Mouse (Mus musculus) midbrain, embryonic 10.5 days (tissue): ENCODE measurements around the gene Barhl1. TPM values are rescaled to one million over a fixed set of nuclear protein-coding genes. Genes with fewer than 3 reads are reported as not detected.

ENCODE experiments used
- DNase-seq: peaks from one replicate; pipeline ENCODE4 v3.0.0-alpha.2; 2017; ENCODE audit warnings: low spot score
- H3K27ac ChIP-seq: fragments of 300-500 bp; sonication (generic); replicated peaks from 2 replicates; pipeline ENCODE4 v1.5.1; 2016; ENCODE audit warnings: mild to moderate bottlenecking
- H3K27me3 ChIP-seq: fragments of 300-500 bp; sonication (generic); 2 replicates; pipeline ENCODE4 v1.6.1; 2016; ENCODE audit warnings: low read depth, mild to moderate bottlenecking; ENCODE audit not compliant: poor library complexity, severe bottlenecking
- H3K36me3 ChIP-seq: fragments of 300-500 bp; sonication (generic); 2 replicates; pipeline ENCODE4 v1.6.1; 2016; ENCODE audit warnings: mild to moderate bottlenecking, moderate library complexity
- H3K4me1 ChIP-seq: fragments of 300-500 bp; sonication (generic); 2 replicates; pipeline ENCODE4 v1.6.1; 2016
- H3K4me3 ChIP-seq: fragments of 300-500 bp; sonication (generic); 2 replicates; pipeline ENCODE4 v1.5.1; 2016; ENCODE audit warnings: mild to moderate bottlenecking, moderate library complexity
- H3K9me3 ChIP-seq: fragments of 300-500 bp; sonication (generic); replicated peaks from 2 replicates; pipeline ENCODE4 v1.6.1; 2016; ENCODE audit warnings: mild to moderate bottlenecking
- WGBS: fragments of 180-500 bp; shearing (Covaris S2); methylation state at CpG from one replicate; pipeline ENCODE4 v1.1.7; 2016; 5-methylcytosine and 5-hydroxymethylcytosine counted together
- polyA plus RNA-seq: library from polyadenylated mRNA; unstranded; fragments of >200 nt; fragmentation: Nextera tagmentation; extraction: Ambion mirVana; gene quantifications from 2 replicates; pipeline ENCODE4 v1.2.1, GENCODE M21; 2016

The Barhl1 gene
- polyA plus RNA-seq, 1 experiment from 2014 or later = 10.9 TPM

DNA sequence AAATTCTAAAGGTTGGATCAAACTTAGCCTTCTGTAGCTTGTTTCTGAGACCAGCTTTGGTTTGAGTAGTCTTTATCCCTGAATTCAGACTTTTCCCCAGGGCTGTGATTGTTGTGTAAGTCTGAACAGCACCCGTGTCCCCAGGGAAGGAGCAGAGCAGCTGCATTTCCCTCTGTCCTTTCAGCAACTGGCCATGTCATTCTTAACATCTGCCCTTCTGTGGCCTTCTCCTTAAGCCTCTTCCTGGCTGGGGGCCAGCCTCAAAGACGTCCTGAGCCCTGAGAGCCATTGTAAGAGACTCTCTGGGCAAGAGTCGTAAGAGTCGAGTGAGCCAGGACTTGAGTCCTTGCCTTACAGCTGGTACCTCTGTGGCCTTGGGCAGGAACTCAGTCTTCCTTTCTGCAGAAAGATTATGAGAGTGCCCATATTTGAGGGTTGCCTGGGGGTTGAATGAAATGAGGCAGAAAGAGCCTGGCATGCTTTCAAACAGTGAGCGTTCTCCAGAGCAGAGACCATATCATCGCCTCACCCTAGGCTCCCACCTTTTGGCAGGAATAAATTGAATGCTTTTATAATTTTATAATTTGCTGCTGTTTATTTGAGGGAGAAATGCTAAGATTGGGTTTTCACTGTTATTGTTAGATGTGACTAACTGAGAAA lies 33.5 kb downstream of the Barhl1 start:
- H3K9me3 ChIP-seq = no peaks in the 10 kb centered on the region
- no peak for DNase-seq
- WGBS = 73% methylated on average over 6 of the region's 6 CpGs
- no peak overlapping the region for H3K4me3 ChIP-seq
- H3K4me1 ChIP-seq = peaks cover 45% of the 10 kb centered on the region
- no peak overlapping the region for H3K27ac ChIP-seq
- peaks cover 8% of the 10 kb centered on the region for H3K27me3 ChIP-seq
- peaks cover 72% of the 10 kb centered on the region for H3K36me3 ChIP-seq

GRCm38 (mm10) chr2:28882047-28882446 lies 34.4 kb downstream of the Barhl1 start:
- H3K4me3 ChIP-seq = no peak overlapping the region
- H3K4me1 ChIP-seq = peaks cover 39% of the 10 kb centered on the region
- H3K9me3 ChIP-seq = no peaks in the 10 kb centered on the region
- DNase-seq = no peak
- WGBS = 96% methylated on average over 3 of the region's 3 CpGs
- 0 out of 2 replicates have a peak, but pooled peaks cover 4% of the 10 kb centered on the region for H3K27me3 ChIP-seq
- peaks cover 72% of the 10 kb centered on the region for H3K36me3 ChIP-seq
- no peak overlapping the region for H3K27ac ChIP-seq

DNA sequence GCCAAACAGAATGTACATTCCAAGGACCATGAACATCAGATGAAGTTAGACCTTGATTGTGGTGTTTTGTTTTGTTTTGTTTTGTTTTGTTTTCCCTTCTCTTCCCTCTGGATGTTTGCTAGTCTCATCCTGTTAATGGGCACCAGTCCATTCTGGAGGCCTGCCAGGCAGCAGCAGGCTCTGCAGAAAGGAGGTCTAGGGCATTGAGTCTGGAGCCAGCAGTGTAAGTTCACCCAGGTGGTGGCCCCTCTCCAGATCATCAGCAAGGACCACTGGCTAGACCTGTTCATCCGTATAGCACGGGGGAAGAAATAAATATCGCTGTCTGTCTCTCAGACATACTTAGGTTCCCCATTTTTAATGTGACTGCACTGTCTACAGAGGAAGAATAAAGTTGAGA lies 35.2 kb downstream of the Barhl1 start:
- no peak overlapping the region for H3K4me3 ChIP-seq
- no peak for DNase-seq
- 100% methylated on average over 3 of the region's 3 CpGs for WGBS
- peaks cover 32% of the 10 kb centered on the region for H3K4me1 ChIP-seq
- no peaks in the 10 kb centered on the region for H3K9me3 ChIP-seq
- no peaks in the 10 kb centered on the region for H3K27me3 ChIP-seq
- peaks cover 74% of the 10 kb centered on the region for H3K36me3 ChIP-seq
- no peak overlapping the region for H3K27ac ChIP-seq

DNA sequence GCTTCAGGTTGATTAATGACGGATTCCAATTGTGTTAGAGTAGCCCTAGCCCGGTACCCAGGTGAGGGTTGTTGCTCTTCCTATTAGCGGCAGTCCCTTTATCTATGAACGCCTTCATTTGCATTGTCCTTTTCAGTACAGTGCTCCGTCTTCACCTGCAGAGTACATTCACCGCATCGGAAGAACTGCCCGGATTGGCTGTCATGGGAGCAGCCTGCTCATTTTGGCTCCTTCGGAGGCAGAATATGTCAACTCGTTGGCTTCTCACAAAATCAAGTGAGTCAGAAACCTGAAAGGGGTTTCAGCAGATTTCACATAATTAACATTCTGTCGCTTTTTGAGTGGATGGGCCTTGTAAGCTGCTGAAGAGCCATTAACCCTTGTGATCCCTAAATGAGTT lies 40.9 kb downstream of the Barhl1 start:
- WGBS = 92% methylated on average over 11 of the region's 11 CpGs
- H3K27ac ChIP-seq = no peak overlapping the region
- no peak overlapping the region for H3K4me3 ChIP-seq
- no peaks in the 10 kb centered on the region for H3K9me3 ChIP-seq
- DNase-seq = no peak
- H3K4me1 ChIP-seq = no peaks in the 10 kb centered on the region
- H3K27me3 ChIP-seq = no peaks in the 10 kb centered on the region
- H3K36me3 ChIP-seq = peaks cover 63% of the 10 kb centered on the region

GRCm38 (mm10) chr2:28867495-28867894 lies 49.0 kb downstream of the Barhl1 start:
- Histone ChIP-seq H3K9me3 (no peaks in the 10 kb centered on the region), H3K36me3 (peaks cover 76% of the 10 kb centered on the region), H3K4me3 (no peak overlapping the region), H3K4me1 (no peaks in the 10 kb centered on the region), H3K27me3 (no peaks in the 10 kb centered on the region), H3K27ac (no peak overlapping the region)
- 90% methylated on average over 7 of the region's 7 CpGs for whole genome bisulfite sequencing
- no peak for DNase-seq

GRCm38 (mm10) chr2:28863857-28864256 lies 52.6 kb downstream of the Barhl1 start:
- no peaks in the 10 kb centered on the region for H3K27me3 ChIP-seq
- H3K4me1 ChIP-seq = no peaks in the 10 kb centered on the region
- H3K4me3 ChIP-seq = no peak overlapping the region
- peaks cover 100% of the 10 kb centered on the region for H3K36me3 ChIP-seq
- no peak for DNase-seq
- no peaks in the 10 kb centered on the region for H3K9me3 ChIP-seq
- H3K27ac ChIP-seq = no peak overlapping the region

GRCm38 (mm10) chr2:28860678-28861423 lies 55.6 kb downstream of the Barhl1 start:
- Histone ChIP-seq H3K27me3 (no peaks in the 10 kb centered on the region), H3K27ac (no peak overlapping the region), H3K36me3 (peaks cover 99% of the 10 kb centered on the region), H3K9me3 (no peaks in the 10 kb centered on the region), H3K4me1 (no peaks in the 10 kb centered on the region), H3K4me3 (no peak overlapping the region)
- DNase-seq = no peak
- 95% methylated on average over 8 of the region's 8 CpGs for WGBS

DNA sequence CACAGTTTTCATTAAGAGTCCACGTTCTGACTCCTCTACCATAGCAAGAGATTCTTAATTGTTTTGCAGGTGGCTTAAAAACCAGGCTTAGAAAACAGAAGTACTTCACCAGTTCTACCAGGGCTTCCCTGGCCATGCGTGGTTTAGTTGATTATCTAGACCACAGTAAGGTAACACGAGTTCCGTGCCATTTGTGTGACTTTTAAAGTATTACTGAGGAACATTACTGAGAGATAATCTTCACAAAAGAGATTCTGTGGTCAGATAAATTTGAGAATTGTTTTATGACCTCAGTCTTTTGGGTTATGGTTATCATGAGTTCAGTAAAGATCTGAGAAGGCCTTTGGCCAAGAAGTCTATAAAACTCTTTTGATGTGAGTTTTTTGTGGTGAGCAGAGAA lies 57.2 kb downstream of the Barhl1 start:
- Histone ChIP-seq H3K27ac (no peak overlapping the region), H3K36me3 (peaks cover 97% of the 10 kb centered on the region), H3K4me3 (no peak overlapping the region), H3K4me1 (no peaks in the 10 kb centered on the region), H3K27me3 (no peaks in the 10 kb centered on the region), H3K9me3 (no peaks in the 10 kb centered on the region)
- WGBS = 95% methylated on average over 4 of the region's 4 CpGs
- DNase-seq = no peak

Other genes with a start within 250 kb of the Barhl1 start
- 1.7 and 3.2 TPM in 2 replicates for gene Spaca9, start 216.9 kb downstream of the Barhl1 start, polyA plus RNA-seq
- gene Ak8, start 216.5 kb downstream of the Barhl1 start, polyA plus RNA-seq = 0.61 and 0.72 TPM in 2 replicates
- 23.9 and 24.9 TPM in 2 replicates for gene Gtf3c4, start 76.3 kb downstream of the Barhl1 start, polyA plus RNA-seq
- 20.4 and 22.0 TPM in 2 replicates for gene Ddx31, start 76.3 kb downstream of the Barhl1 start, polyA plus RNA-seq
- 1.0 and 2.4 TPM in 2 replicates for gene Cfap77, start 138.4 kb upstream of the Barhl1 start, polyA plus RNA-seq
- gene Ttf1, start 143.6 kb upstream of the Barhl1 start, polyA plus RNA-seq = 11.9 and 12.6 TPM in 2 replicates
- gene Setx, start 207.5 kb upstream of the Barhl1 start, polyA plus RNA-seq = 11.8 and 13.8 TPM in 2 replicates